Mouse (Mus musculus) ES-Bruce4 (cell line): ENCODE data around the gene Fpgs. TPM values are rescaled to one million over a fixed set of nuclear protein-coding genes. Genes with fewer than 3 reads are reported as not detected.

ENCODE experiments used
- H3K27ac ChIP-seq: 2 replicates; pipeline ENCODE4 v1.5.1; 2012; ENCODE audit warnings: low read length, inconsistent platforms; ENCODE audit not compliant: insufficient read depth
- H3K27me3 ChIP-seq: 2 replicates; pipeline ENCODE4 v1.6.1; 2012; ENCODE audit warnings: mild to moderate bottlenecking, low read length, inconsistent platforms; ENCODE audit not compliant: control insufficient read depth, poor library complexity, insufficient read depth, severe bottlenecking
- H3K36me3 ChIP-seq: 2 replicates; pipeline ENCODE4 v1.6.1; 2012; ENCODE audit warnings: inconsistent platforms, mild to moderate bottlenecking, low read length, moderate library complexity; ENCODE audit not compliant: control insufficient read depth, poor library complexity, insufficient read depth, severe bottlenecking
- H3K4me1 ChIP-seq: one replicate; pipeline ENCODE4 v1.8.1; 2011; ENCODE audit warnings: low read length; ENCODE audit not compliant: control insufficient read depth, insufficient read depth
- H3K4me3 ChIP-seq: 2 replicates; pipeline ENCODE4 v1.5.1; 2011; ENCODE audit warnings: low read depth, mild to moderate bottlenecking, low read length
- H3K9ac ChIP-seq: 2 replicates; pipeline ENCODE4 v1.6.1; 2012; ENCODE audit warnings: low read depth, mild to moderate bottlenecking, inconsistent platforms; ENCODE audit not compliant: poor library complexity, severe bottlenecking
- H3K9me3 ChIP-seq: replicated peaks from 2 replicates; pipeline ENCODE4 v1.6.1; 2012; ENCODE audit warnings: mild to moderate bottlenecking, low read length, inconsistent platforms; ENCODE audit not compliant: control insufficient read depth, poor library complexity, insufficient read depth, severe bottlenecking
- CTCF ChIP-seq: IDR thresholded peaks from one replicate; pipeline ENCODE4 v1.8.1; 2011; ENCODE audit warnings: low read depth, low read length
- EP300 ChIP-seq: IDR thresholded peaks from 2 replicates; pipeline ENCODE4 v1.6.1; 2011; ENCODE audit warnings: low read depth, low read length; ENCODE audit not compliant: insufficient read depth
- POLR2A ChIP-seq: IDR thresholded peaks from one replicate; pipeline ENCODE4 v1.8.1; 2011; ENCODE audit warnings: low read length; ENCODE audit not compliant: insufficient read depth
- polyA plus RNA-seq: library from polyadenylated mRNA; stranded (reverse); fragments of >200 nt; gene quantifications from 2 replicates; pipeline ENCODE4 v1.2.4, GENCODE M21; 2011; ENCODE audit warnings: low read depth; ENCODE audit not compliant: missing spikeins, insufficient read depth, insufficient read length

Gene Fpgs
- polyA plus RNA-seq, 1 experiment: 45.7 TPM

DNA sequence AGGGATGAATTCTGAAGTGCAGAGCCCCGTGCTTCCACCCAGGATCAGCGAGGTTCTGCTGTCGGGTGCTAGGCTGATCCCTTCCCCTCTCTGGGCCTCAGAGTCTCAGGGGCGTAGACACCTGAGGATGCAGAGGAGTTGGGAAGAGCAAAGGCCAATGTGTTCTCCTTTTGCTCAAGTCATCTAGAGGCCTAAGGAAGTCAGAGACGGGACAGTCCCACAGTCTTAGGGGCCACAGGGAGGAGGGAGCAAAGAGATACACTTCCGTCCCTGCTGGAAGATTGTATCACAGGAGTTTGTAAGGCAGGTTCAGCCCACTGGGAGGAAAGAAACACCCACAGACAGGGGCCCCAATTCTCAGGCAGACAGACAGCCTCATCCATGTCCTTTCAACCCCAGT is 18.1 kb upstream of the Fpgs start:
- Histone ChIP-seq H3K4me1 (peaks cover 2% of the 10 kb centered on the region), H3K27ac (no peak overlapping the region), H3K36me3 (no peaks in the 10 kb centered on the region), H3K27me3 (no peaks in the 10 kb centered on the region), H3K4me3 (no peak overlapping the region), H3K9me3 (no peaks in the 10 kb centered on the region), H3K9ac (no peak overlapping the region)
- TF ChIP-seq EP300 (no peak), CTCF (no peak), POLR2A (no peak)

DNA sequence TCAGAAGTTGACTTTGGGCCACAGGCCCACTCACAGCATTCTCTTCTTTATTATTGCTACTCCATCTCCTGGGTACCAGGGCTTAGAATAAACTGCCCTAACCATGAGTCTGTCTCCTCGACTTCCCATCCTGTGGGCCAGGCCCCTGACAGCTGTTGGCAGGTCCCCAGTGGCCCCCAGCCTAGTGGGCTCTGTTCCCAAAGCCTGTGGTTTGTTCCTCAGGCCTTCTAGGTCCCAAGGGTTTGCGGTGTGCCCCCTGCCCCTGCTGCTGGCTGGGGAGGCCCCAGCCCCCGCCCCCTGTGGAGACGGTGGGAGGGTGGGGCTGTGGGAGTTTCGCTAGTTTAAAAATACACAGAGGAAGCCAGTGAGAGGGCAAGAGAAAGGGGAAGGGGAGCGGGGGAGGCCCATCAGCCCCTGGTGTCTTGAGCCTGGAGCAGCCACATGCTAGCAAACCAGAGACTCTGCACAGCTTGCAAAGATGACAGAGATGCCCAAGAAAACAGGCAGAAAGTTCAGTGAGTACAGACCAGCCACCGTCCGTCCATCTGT is 16.8 kb upstream of the Fpgs start, which contains the start of gene Sh2d3c:
Sh2d3c (plus strand) TSS at position 375 of the 549 bp plus-strand sequence.
- TF ChIP-seq EP300 (no peak), CTCF (no peak)
- Histone ChIP-seq H3K27ac (no peak within 1 kb of the TSS), H3K9me3 (no peaks in the 10 kb centered on the region), H3K9ac (0 out of 2 replicates have a peak within 1 kb of the TSS, but pooled peaks have one; percentile 1), H3K27me3 (no peaks in the 10 kb centered on the region), H3K4me1 (peaks cover 2% of the 10 kb centered on the region), H3K36me3 (no peaks in the 10 kb centered on the region), H3K4me3 (no peak within 1 kb of the TSS)

DNA sequence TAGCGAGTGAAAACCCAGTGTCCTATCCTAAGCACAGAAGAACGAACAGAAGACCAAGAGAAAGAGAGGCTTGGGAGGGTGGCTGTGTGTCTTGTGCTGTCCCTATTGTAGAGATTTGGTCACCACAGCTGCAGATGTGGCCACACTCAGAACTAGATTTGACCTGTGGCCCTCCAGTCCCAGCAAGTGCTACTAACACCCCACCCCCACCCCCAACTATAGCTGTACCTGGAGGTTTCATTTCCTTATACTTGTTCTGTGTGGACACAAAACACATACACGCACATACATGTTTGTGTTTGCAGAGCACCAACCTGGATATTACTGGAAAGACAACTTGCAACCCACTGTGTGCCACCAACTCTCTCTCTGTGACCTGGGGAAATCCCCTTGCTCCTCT is 16.1 kb upstream of the Fpgs start:
- no peak overlapping the region for H3K27ac ChIP-seq
- H3K9me3 ChIP-seq: no peaks in the 10 kb centered on the region
- TF ChIP-seq POLR2A (no peak), CTCF (no peak), EP300 (no peak)
- no peak overlapping the region for H3K4me3 ChIP-seq
- peaks cover 2% of the 10 kb centered on the region for H3K4me1 ChIP-seq
- no peaks in the 10 kb centered on the region for H3K27me3 ChIP-seq
- H3K9ac ChIP-seq: no peak overlapping the region
- H3K36me3 ChIP-seq: no peaks in the 10 kb centered on the region

DNA sequence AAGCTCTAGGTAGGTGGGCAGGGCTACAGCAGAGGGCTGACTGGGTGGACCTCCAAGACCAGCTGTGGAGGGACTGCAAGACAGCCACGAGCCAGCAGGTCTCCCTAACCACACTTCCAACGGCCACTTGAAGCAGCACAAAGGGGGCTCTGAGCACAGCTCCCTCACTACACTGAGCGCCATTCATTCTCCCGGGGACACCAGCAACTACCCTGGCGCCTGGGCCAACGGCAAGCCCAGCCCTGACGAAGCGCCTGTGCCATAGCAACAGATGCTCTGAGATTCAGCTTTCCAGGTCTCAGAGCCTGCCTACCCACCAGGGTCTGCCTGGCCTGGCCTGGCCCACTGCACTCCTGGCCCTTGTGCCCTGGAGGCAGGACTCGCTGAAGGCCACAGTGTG is 14.8 kb upstream of the Fpgs start:
- H3K27ac ChIP-seq: no peak overlapping the region
- no peak overlapping the region for H3K4me3 ChIP-seq
- H3K27me3 ChIP-seq: no peaks in the 10 kb centered on the region
- H3K9ac ChIP-seq: no peak overlapping the region
- peaks cover 6% of the 10 kb centered on the region for H3K4me1 ChIP-seq
- H3K36me3 ChIP-seq: no peaks in the 10 kb centered on the region
- TF ChIP-seq POLR2A (no peak), EP300 (no peak), CTCF (no peak)
- no peaks in the 10 kb centered on the region for H3K9me3 ChIP-seq

DNA sequence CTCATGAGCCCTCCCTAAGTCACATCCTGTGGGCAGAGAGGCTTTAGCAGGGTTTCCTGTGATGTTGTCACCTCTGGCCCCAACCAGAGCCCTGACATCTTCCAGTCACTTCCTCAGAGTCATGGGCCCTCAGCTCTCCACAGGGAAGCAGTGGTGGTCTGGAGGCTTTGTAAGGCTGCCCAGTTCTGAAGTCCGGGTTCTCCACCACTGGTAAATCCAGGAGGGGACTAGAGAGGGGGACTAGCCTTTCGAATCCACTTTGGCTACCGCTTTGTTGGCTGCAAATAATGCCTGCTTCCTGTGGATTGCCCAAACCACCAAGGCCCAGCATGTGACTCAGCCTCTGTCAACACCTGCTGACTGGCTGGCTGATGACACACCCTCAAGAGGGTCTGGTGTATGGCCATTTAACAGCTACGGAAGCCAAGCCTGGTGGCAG is 11.1 kb upstream of the Fpgs start:
- Histone ChIP-seq H3K4me1 (peaks cover 4% of the 10 kb centered on the region), H3K27me3 (no peaks in the 10 kb centered on the region), H3K9me3 (no peaks in the 10 kb centered on the region), H3K9ac (no peak overlapping the region), H3K36me3 (peaks cover 11% of the 10 kb centered on the region), H3K4me3 (no peak overlapping the region), H3K27ac (peak overlapping the region; percentile 2; the same call in 1 of the 2 replicates)
- TF ChIP-seq EP300: peak; percentile 92
- no peak for TF ChIP-seq POLR2A
- TF ChIP-seq CTCF: no peak

DNA sequence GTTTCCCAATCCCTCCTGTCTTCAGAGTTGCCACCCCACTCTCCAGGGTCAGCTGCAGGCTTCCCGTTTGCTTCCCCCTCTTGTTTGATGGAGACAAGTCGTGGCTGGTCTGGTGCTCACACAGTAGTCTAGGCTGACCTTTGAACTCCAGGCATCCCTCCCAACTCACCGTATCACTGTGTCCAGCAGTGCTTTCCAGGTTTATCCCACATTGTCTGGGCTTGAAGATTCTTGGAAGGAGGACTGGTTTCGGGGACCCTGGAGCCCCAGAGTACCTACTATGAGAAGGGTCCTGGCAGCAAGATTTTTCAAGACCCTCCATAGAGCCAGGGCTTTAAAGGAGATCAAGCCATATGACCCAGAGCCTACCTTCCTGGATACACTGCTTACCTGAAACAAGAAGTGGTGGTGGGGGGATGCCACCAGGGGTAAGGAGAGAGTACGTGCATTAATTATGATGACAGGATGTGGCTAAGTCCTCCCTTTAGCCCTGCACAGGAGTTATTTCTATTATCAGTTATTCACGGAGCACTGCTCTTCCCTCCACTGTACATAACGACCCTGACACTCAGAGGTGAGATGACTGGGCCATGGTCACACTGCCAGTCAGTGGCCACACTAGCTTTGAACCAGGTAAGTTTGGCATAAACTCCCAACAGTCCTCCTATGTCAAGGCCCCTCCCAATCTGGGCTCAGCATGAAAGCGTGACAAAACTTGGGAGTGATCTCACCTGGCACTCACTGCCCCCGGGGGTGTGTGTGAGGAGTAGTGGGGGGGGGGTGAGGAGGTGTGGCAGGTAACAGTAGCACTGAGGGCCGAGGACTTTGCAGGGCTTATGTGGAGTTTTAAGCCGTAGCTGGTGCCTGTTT is 10.4 kb upstream of the Fpgs start:
- no peaks in the 10 kb centered on the region for H3K27me3 ChIP-seq
- TF ChIP-seq CTCF (no peak), POLR2A (no peak), EP300 (no peak)
- peaks cover 4% of the 10 kb centered on the region for H3K4me1 ChIP-seq
- peak overlapping the region; percentile 51 for H3K27ac ChIP-seq
- peak overlapping the region; percentile 97; the same call in 1 of the 2 replicates for H3K9ac ChIP-seq
- peaks cover 18% of the 10 kb centered on the region for H3K36me3 ChIP-seq
- H3K9me3 ChIP-seq: no peaks in the 10 kb centered on the region
- no peak overlapping the region for H3K4me3 ChIP-seq
